Mouse (Mus musculus) C2C12 (cell line): ENCODE results near the gene Khdc4. TPM values are rescaled to one million over a fixed set of nuclear protein-coding genes. Genes with fewer than 3 reads are reported as not detected.
A peak's percentile ranks its signal among the peaks of the same experiment; 100 is the strongest.

Experiments
- H3K27me3 ChIP-seq: one replicate; pipeline ENCODE4 v1.6.1; 2011; ENCODE audit not compliant: control insufficient read depth, insufficient read depth, insufficient read length
- H3K36me3 ChIP-seq: one replicate; pipeline ENCODE4 v1.6.1; 2011; ENCODE audit not compliant: control insufficient read depth, insufficient read depth
- H3K4me3 ChIP-seq: one replicate; pipeline ENCODE4 v1.5.1; 2011; ENCODE audit warnings: mild to moderate bottlenecking, control low read depth; ENCODE audit not compliant: poor library complexity, insufficient read depth, severe bottlenecking
- H3K79me2 ChIP-seq: one replicate; pipeline ENCODE4 v1.6.1; 2011; ENCODE audit not compliant: control insufficient read depth, insufficient read depth
- H3K79me3 ChIP-seq: one replicate; pipeline ENCODE4 v1.6.1; 2011; ENCODE audit warnings: low read depth, control low read depth
- H3ac ChIP-seq: one replicate; pipeline ENCODE3; 2011; ENCODE audit warnings: low read depth; ENCODE audit not compliant: control insufficient read depth, insufficient read length
- CEBPB ChIP-seq: IDR thresholded peaks from one replicate; pipeline ENCODE4 v1.6.1; 2011; ENCODE audit warnings: low read depth, mild to moderate bottlenecking, control low read depth, moderate library complexity
- CTCF ChIP-seq: IDR thresholded peaks from one replicate; pipeline ENCODE4 v1.5.1; 2011; ENCODE audit not compliant: control insufficient read depth, insufficient read depth, insufficient read length
- FOSL1 ChIP-seq: IDR thresholded peaks from one replicate; pipeline ENCODE4 v1.8.0; 2011; ENCODE audit warnings: mild to moderate bottlenecking, low read length; ENCODE audit not compliant: poor library complexity, insufficient read depth, severe bottlenecking
- MAX ChIP-seq: IDR thresholded peaks from one replicate; pipeline ENCODE4 v1.6.1; 2011; ENCODE audit warnings: mild to moderate bottlenecking, control low read depth
- MYOD1 ChIP-seq: IDR thresholded peaks from one replicate; pipeline ENCODE4 v1.6.1; 2011; ENCODE audit warnings: low read depth; ENCODE audit not compliant: control insufficient read depth, insufficient read length
- MYOG ChIP-seq: IDR thresholded peaks from one replicate; pipeline ENCODE4 v1.6.1; 2011; ENCODE audit not compliant: control insufficient read depth, insufficient read length; ENCODE audit errors: extremely low read depth
- USF1 ChIP-seq: IDR thresholded peaks from one replicate; pipeline ENCODE4 v1.6.1; 2011; ENCODE audit warnings: low read depth, mild to moderate bottlenecking, control low read depth, moderate library complexity
- polyA plus RNA-seq: library from polyadenylated mRNA; unstranded; fragments of >200 nt; fragmentation: generic; extraction: Trizol; gene quantifications from one replicate; pipeline ENCODE4 v1.2.1, GENCODE M21; 2012; ENCODE audit warnings: missing spikeins

Gene Khdc4
- polyA plus RNA-seq, 1 experiment: 14.4 TPM

- Histone ChIP-seq H3K4me3 (no peak overlapping the region), H3K79me3 (no peaks in the 10 kb centered on the region), H3K79me2 (no peaks in the 10 kb centered on the region), H3ac (no peak overlapping the region), H3K27me3 (no peaks in the 10 kb centered on the region), H3K36me3 (no peaks in the 10 kb centered on the region)
- TF ChIP-seq CEBPB (no peak), USF1 (peak; percentile 51), MYOD1 (peak; percentile 43), MYOG (no peak)
Observed at GRCm38 (mm10) chr3:88654621-88655020, 31.0 kb upstream of the Khdc4 start.

GRCm38 (mm10) chr3:88655619-88656018 is 30.0 kb upstream of the Khdc4 start:
- H3K79me3 ChIP-seq: no peaks in the 10 kb centered on the region
- H3K79me2 ChIP-seq: no peaks in the 10 kb centered on the region
- no peak overlapping the region for H3K4me3 ChIP-seq
- H3K27me3 ChIP-seq: no peaks in the 10 kb centered on the region
- no peaks in the 10 kb centered on the region for H3K36me3 ChIP-seq
- TF ChIP-seq USF1 (no peak), MYOG (no peak), FOSL1 (no peak), MYOD1 (no peak), CEBPB (no peak), MAX (no peak)
- no peak overlapping the region for H3ac ChIP-seq

GRCm38 (mm10) chr3:88658441-88659127 is 27.0 kb upstream of the Khdc4 start:
- Histone ChIP-seq H3K79me2 (no peaks in the 10 kb centered on the region), H3K79me3 (no peaks in the 10 kb centered on the region), H3ac (no peak overlapping the region), H3K36me3 (no peaks in the 10 kb centered on the region), H3K4me3 (no peak overlapping the region), H3K27me3 (no peaks in the 10 kb centered on the region)
- TF ChIP-seq CTCF (no peak), MYOD1 (no peak), USF1 (no peak), MAX (no peak), FOSL1 (no peak), MYOG (no peak), CEBPB (no peak)

- H3K27me3 ChIP-seq: no peaks in the 10 kb centered on the region
- peak; percentile 58 for TF ChIP-seq USF1
- TF ChIP-seq MYOG: no peak
- H3K4me3 ChIP-seq: no peak overlapping the region
- no peaks in the 10 kb centered on the region for H3K79me2 ChIP-seq
- H3K79me3 ChIP-seq: no peaks in the 10 kb centered on the region
- no peaks in the 10 kb centered on the region for H3K36me3 ChIP-seq
- H3ac ChIP-seq: no peak overlapping the region
Observed at GRCm38 (mm10) chr3:88659798-88660197, 25.8 kb upstream of the Khdc4 start.

GRCm38 (mm10) chr3:88664095-88664494 is 21.5 kb upstream of the Khdc4 start:
- Histone ChIP-seq H3K27me3 (no peaks in the 10 kb centered on the region), H3K79me2 (no peaks in the 10 kb centered on the region), H3K36me3 (no peaks in the 10 kb centered on the region), H3K4me3 (no peak overlapping the region), H3K79me3 (no peaks in the 10 kb centered on the region), H3ac (no peak overlapping the region)
- TF ChIP-seq CTCF (no peak), MYOG (no peak), CEBPB (no peak), USF1 (no peak), MYOD1 (no peak), FOSL1 (no peak), MAX (no peak)

- H3K27me3 ChIP-seq: no peaks in the 10 kb centered on the region
- no peak for TF ChIP-seq MYOD1
- TF ChIP-seq CTCF: peak; percentile 14
- H3K4me3 ChIP-seq: no peak overlapping the region
- H3K79me3 ChIP-seq: no peaks in the 10 kb centered on the region
- H3ac ChIP-seq: peak overlapping the region; percentile 54
- H3K36me3 ChIP-seq: no peaks in the 10 kb centered on the region
- no peaks in the 10 kb centered on the region for H3K79me2 ChIP-seq
Observed at GRCm38 (mm10) chr3:88677399-88677798, 8.2 kb upstream of the Khdc4 start.

- Histone ChIP-seq H3ac (no peak overlapping the region), H3K4me3 (no peak overlapping the region), H3K79me2 (peaks cover 33% of the 10 kb centered on the region), H3K36me3 (peaks cover 17% of the 10 kb centered on the region), H3K79me3 (peaks cover 31% of the 10 kb centered on the region), H3K27me3 (no peaks in the 10 kb centered on the region)
- TF ChIP-seq CTCF (no peak), MYOD1 (no peak), USF1 (no peak), CEBPB (no peak), FOSL1 (no peak), MAX (no peak), MYOG (no peak)
Observed at GRCm38 (mm10) chr3:88683814-88684213, 1.8 kb upstream of the Khdc4 start.
